Mouse (Mus musculus) spleen, adult 2 months (tissue): ENCODE results near the gene Tfb1m. TPM values are rescaled to one million over a fixed set of nuclear protein-coding genes. Genes with fewer than 3 reads are reported as not detected.

ENCODE experiments used
- DNase-seq, 2 experiments: peaks; one replicate each; pipeline versions ENCODE4 v3.0.0 to v3.0.0-alpha.2; 2012 to 2021; ENCODE audit warnings: low spot score in 2 of 2, low read depth in 1 of 2
- H3K27ac ChIP-seq: fragments of 200-500 bp; 2 replicates; pipeline ENCODE4 v1.5.1; 2012; ENCODE audit warnings: low read length, inconsistent platforms; ENCODE audit not compliant: insufficient read depth
- H3K27me3 ChIP-seq: fragments of 200-500 bp; 2 replicates; pipeline ENCODE4 v1.6.1; 2012; ENCODE audit warnings: mild to moderate bottlenecking, moderate library complexity, low read length, inconsistent platforms; ENCODE audit not compliant: control insufficient read depth, insufficient read depth
- H3K36me3 ChIP-seq: fragments of 200-500 bp; 2 replicates; pipeline ENCODE4 v1.6.1; 2012; ENCODE audit warnings: mild to moderate bottlenecking, low read length, inconsistent platforms; ENCODE audit not compliant: control insufficient read depth, insufficient read depth
- H3K4me1 ChIP-seq: fragments of 200-500 bp; 2 replicates; pipeline ENCODE4 v1.6.1; 2011; ENCODE audit warnings: inconsistent platforms; ENCODE audit not compliant: control insufficient read depth, insufficient read depth, insufficient read length
- H3K4me3 ChIP-seq: fragments of 200-500 bp; 2 replicates; pipeline ENCODE4 v1.5.1; 2011; ENCODE audit warnings: mild to moderate bottlenecking, inconsistent platforms; ENCODE audit not compliant: insufficient read depth, insufficient read length; ENCODE audit errors: extremely low read depth
- CTCF ChIP-seq: fragments of 200-500 bp; IDR thresholded peaks from 2 replicates; pipeline ENCODE4 v1.5.1; 2011; ENCODE audit warnings: mild to moderate bottlenecking, inconsistent platforms; ENCODE audit not compliant: insufficient read depth, insufficient read length, insufficient replicate concordance; ENCODE audit errors: extremely low read depth
- POLR2A ChIP-seq: fragments of 200-500 bp; IDR thresholded peaks from 2 replicates; pipeline ENCODE4 v1.6.1; 2011; ENCODE audit warnings: low read depth, low read length, inconsistent platforms
- WGBS: fragments of 180-500 bp; shearing (Covaris S2); methylation state at CpG from one replicate; pipeline ENCODE4 v1.1.7; 2018; 5-methylcytosine and 5-hydroxymethylcytosine counted together
- polyA plus RNA-seq: library from polyadenylated mRNA; depleted of rRNA; stranded (reverse); fragments of >200 nt; gene quantifications from 2 replicates; pipeline ENCODE4 v1.2.3, GENCODE M21; 2012

Gene Tfb1m
- polyA plus RNA-seq, 1 experiment = 1.3 TPM

GRCm38 (mm10) chr17:3490216-3490895 is 67.2 kb downstream of the Tfb1m start:
- no peak for DNase-seq
- no peak overlapping the region for H3K4me3 ChIP-seq
- WGBS = 84% methylated on average over 11 of the region's 11 CpGs
- TF ChIP-seq CTCF (no peak), POLR2A (no peak)
- H3K4me1 ChIP-seq = no peaks in the 10 kb centered on the region
- H3K27ac ChIP-seq = no peak overlapping the region
- H3K27me3 ChIP-seq = no peaks in the 10 kb centered on the region
- no peaks in the 10 kb centered on the region for H3K36me3 ChIP-seq

GRCm38 (mm10) chr17:3487721-3488601 is 69.6 kb downstream of the Tfb1m start:
- 77% methylated on average over 12 of the region's 12 CpGs for WGBS
- H3K4me3 ChIP-seq = no peak overlapping the region
- DNase-seq = no peak

GRCm38 (mm10) chr17:3487211-3487610 is 70.4 kb downstream of the Tfb1m start:
- DNase-seq = no peak
- TF ChIP-seq CTCF (no peak), POLR2A (no peak)
- Histone ChIP-seq H3K36me3 (no peaks in the 10 kb centered on the region), H3K4me3 (no peak overlapping the region), H3K4me1 (no peaks in the 10 kb centered on the region), H3K27ac (no peak overlapping the region), H3K27me3 (no peaks in the 10 kb centered on the region)
- 90% methylated on average over 4 of the region's 4 CpGs for WGBS

More at GRCm38 (mm10) chr17:3487721-3488601, 69.6 kb downstream of the Tfb1m start:
- Histone ChIP-seq H3K36me3 (no peaks in the 10 kb centered on the region), H3K27ac (no peak overlapping the region), H3K27me3 (no peaks in the 10 kb centered on the region), H3K4me1 (no peaks in the 10 kb centered on the region)
- no peak for TF ChIP-seq CTCF
- TF ChIP-seq POLR2A = no peak

- no peak overlapping the region for H3K4me3 ChIP-seq
- TF ChIP-seq POLR2A (no peak), CTCF (no peak)
- no peak overlapping the region for H3K27ac ChIP-seq
- 86% methylated on average over 7 of the region's 7 CpGs for WGBS
- H3K4me1 ChIP-seq = no peaks in the 10 kb centered on the region
- H3K27me3 ChIP-seq = no peaks in the 10 kb centered on the region
- DNase-seq = no peak
- no peaks in the 10 kb centered on the region for H3K36me3 ChIP-seq
Observed at GRCm38 (mm10) chr17:3485851-3486250, 71.7 kb downstream of the Tfb1m start.

GRCm38 (mm10) chr17:3483091-3483490 is 74.5 kb downstream of the Tfb1m start:
- no peaks in the 10 kb centered on the region for H3K36me3 ChIP-seq
- no peak for DNase-seq
- H3K27me3 ChIP-seq = no peaks in the 10 kb centered on the region
- H3K4me1 ChIP-seq = no peaks in the 10 kb centered on the region
- H3K27ac ChIP-seq = no peak overlapping the region
- 76% methylated on average over 8 of the region's 8 CpGs for WGBS
- H3K4me3 ChIP-seq = no peak overlapping the region
- TF ChIP-seq POLR2A = no peak
- TF ChIP-seq CTCF = no peak

- no peaks in the 10 kb centered on the region for H3K36me3 ChIP-seq
- DNase-seq = no peak
- H3K27ac ChIP-seq = no peak overlapping the region
- no peaks in the 10 kb centered on the region for H3K4me1 ChIP-seq
- TF ChIP-seq POLR2A = no peak
- TF ChIP-seq CTCF = no peak
- WGBS = 86% methylated on average over 7 of the region's 7 CpGs
- no peak overlapping the region for H3K4me3 ChIP-seq
- H3K27me3 ChIP-seq = no peaks in the 10 kb centered on the region
Observed at GRCm38 (mm10) chr17:3481576-3482575, 75.7 kb downstream of the Tfb1m start.
